Mouse (Mus musculus) cerebellum, adult 11-12 months (tissue): ENCODE measurements at regions not wholly inside any gene's neighbourhood (a gene's known extent, or its start where the extent isn't known, plus 50 kb on each side); places are given as distances from the start of the nearest gene placed in this dataset.
"Not testable (repeated sequence)": the region's sequence is repeated elsewhere in the genome, so short reads cannot be mapped to it uniquely, and the experiment has no call there.

Experiments used
- DNase-seq: peaks from one replicate; pipeline ENCODE4 v3.0.0; 2022

GRCm38 (mm10) chr13:97383351-97383750 lies 142.4 kb downstream of the Enc1 start:
- no peak for DNase-seq

GRCm38 (mm10) chr13:97380366-97380765 lies 139.5 kb downstream of the Enc1 start:
- no peak for DNase-seq

- DNase-seq, result no peak
Measured at GRCm38 (mm10) chr13:97376232-97376523, 135.3 kb downstream of the Enc1 start.

GRCm38 (mm10) chr13:97375501-97376231 lies 134.8 kb downstream of the Enc1 start:
- no peak for DNase-seq

GRCm38 (mm10) chr13:97372348-97372747 lies 131.4 kb downstream of the Enc1 start:
- no peak for DNase-seq

GRCm38 (mm10) chr13:97371200-97371599 lies 130.3 kb downstream of the Enc1 start:
- no peak for DNase-seq

GRCm38 (mm10) chr13:97366723-97367122 lies 125.8 kb downstream of the Enc1 start:
- DNase-seq, result no peak

GRCm38 (mm10) chr13:97365557-97366244 lies 124.8 kb downstream of the Enc1 start:
- DNase-seq, result no peak

- no peak for DNase-seq
Measured at GRCm38 (mm10) chr13:97365004-97365403, 124.1 kb downstream of the Enc1 start.

- DNase-seq, result no peak
Measured at GRCm38 (mm10) chr13:97363765-97364164, 122.9 kb downstream of the Enc1 start.

- DNase-seq, result no peak
Measured at GRCm38 (mm10) chr13:97363214-97363613, 122.3 kb downstream of the Enc1 start.

- DNase-seq, result no peak
Measured at GRCm38 (mm10) chr13:97360551-97360950, 119.6 kb downstream of the Enc1 start.

- no peak for DNase-seq
Measured at GRCm38 (mm10) chr13:97358781-97359305, 117.9 kb downstream of the Enc1 start.

- no peak for DNase-seq
Measured at GRCm38 (mm10) chr13:97358261-97358660, 117.4 kb downstream of the Enc1 start.

- no peak for DNase-seq
Measured at GRCm38 (mm10) chr13:97356923-97357807, 116.3 kb downstream of the Enc1 start.

- DNase-seq, result not testable (repeated sequence)
Measured at GRCm38 (mm10) chr13:97355411-97355810, 114.5 kb downstream of the Enc1 start.

- DNase-seq, result no peak
Measured at GRCm38 (mm10) chr13:97347696-97348095, 106.8 kb downstream of the Enc1 start.

GRCm38 (mm10) chr13:97341218-97341889 lies 100.4 kb downstream of the Enc1 start:
- DNase-seq, result no peak

- no peak for DNase-seq
Measured at GRCm38 (mm10) chr13:97337954-97338353, 97.0 kb downstream of the Enc1 start.

GRCm38 (mm10) chr13:97337296-97337731 lies 96.4 kb downstream of the Enc1 start:
- peak; percentile 85 for DNase-seq

- no peak for DNase-seq
Measured at GRCm38 (mm10) chr13:97333801-97334534, 93.1 kb downstream of the Enc1 start.

GRCm38 (mm10) chr13:97331072-97331471 lies 90.2 kb downstream of the Enc1 start:
- DNase-seq, result no peak
